Mouse (Mus musculus) effector memory CD4-positive, alpha-beta T cell, adult 5 months (primary cell): Measurements from ENCODE around the gene Olfr23. TPM values are rescaled to one million over a fixed set of nuclear protein-coding genes. Genes with fewer than 3 reads are reported as not detected.

Source experiments
- polyA plus RNA-seq: library from polyadenylated mRNA; unstranded; fragments of 100-300 nt; shearing (Covaris generic); gene quantifications from one replicate; pipeline ENCODE4 v1.2.1, GENCODE M21; 2017

Gene Olfr23
- polyA plus RNA-seq: not detected

GRCm38 (mm10) chr11:73936377-73936776 lies at the start of gene Olfr23:
Olfr23 (plus strand) TSS chr11:73936677.

DNA sequence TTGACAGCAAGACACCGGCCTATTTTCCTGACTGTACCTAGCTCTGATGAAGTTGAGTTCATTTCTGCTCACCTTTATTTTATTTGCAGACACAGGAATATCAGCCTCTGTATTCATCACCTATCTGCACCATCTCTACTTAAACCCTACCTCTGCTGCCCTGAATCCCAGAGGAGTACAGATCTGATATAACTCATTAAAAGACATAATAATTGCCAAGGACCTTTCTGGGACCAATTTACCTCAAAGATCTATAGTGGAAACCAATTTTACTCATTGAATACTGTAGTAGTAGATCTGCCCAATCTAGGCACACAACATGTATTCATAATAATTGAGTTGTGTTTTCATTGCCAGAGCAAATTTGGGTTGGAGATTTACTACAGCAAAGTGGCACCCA lies 45.8 kb upstream of the Olfr23 start, which contains the start of gene Olfr394:
TSS of gene Olfr394 (minus strand) at position 101 of the 400 bp plus-strand sequence.

DNA sequence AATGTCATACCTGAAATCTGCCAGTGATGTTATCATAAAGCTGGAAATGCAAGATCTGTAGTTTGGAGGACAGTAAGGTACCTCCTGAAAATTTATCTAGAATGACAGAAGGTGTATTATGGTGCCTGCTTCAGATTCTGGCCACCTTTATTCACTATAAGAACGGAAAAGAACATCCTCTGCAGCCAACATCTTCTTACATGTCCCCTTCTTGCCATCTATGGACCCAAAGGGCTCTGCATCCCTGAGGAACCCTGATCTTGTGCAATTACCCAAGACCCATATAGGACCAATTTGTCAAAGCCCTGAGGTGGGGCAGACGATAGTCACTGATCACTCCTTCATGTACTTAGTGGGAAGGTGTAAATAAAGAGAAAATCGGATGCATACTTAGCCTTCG lies 27.3 kb upstream of the Olfr23 start, which contains the start of gene Olfr395:
TSS of gene Olfr395 (minus strand) at position 101 of the 400 bp plus-strand sequence.

GRCm38 (mm10) chr11:73960517-73960916 lies 24.0 kb downstream of the Olfr23 start, which contains the start of gene Olfr397:
Olfr397 (plus strand) TSS chr11:73960817.

GRCm38 (mm10) chr11:73990307-73990706 lies 53.8 kb downstream of the Olfr23 start, which contains the start of gene Olfr398:
Olfr398 (minus strand) TSS chr11:73990407.

Other genes starting within 250 kb of the Olfr23 start
- not detected for gene Zfp735, start 247.9 kb upstream of the Olfr23 start, polyA plus RNA-seq
- gene Olfr389, start 156.0 kb upstream of the Olfr23 start, polyA plus RNA-seq: not detected
- gene Olfr390, start 153.7 kb upstream of the Olfr23 start, polyA plus RNA-seq: not detected
- gene Olfr391-ps, start 133.6 kb upstream of the Olfr23 start, polyA plus RNA-seq: not detected
- not detected for gene Olfr392, start 119.6 kb upstream of the Olfr23 start, polyA plus RNA-seq
- gene Olfr393, start 85.2 kb upstream of the Olfr23 start, polyA plus RNA-seq: not detected
- gene Olfr394, start 45.9 kb upstream of the Olfr23 start, polyA plus RNA-seq: not detected
- gene Olfr395, start 27.4 kb upstream of the Olfr23 start, polyA plus RNA-seq: not detected
- not detected for gene Olfr397, start 24.1 kb downstream of the Olfr23 start, polyA plus RNA-seq
- not detected for gene Olfr398, start 53.7 kb downstream of the Olfr23 start, polyA plus RNA-seq
- gene Olfr139, start 119.9 kb downstream of the Olfr23 start, polyA plus RNA-seq: not detected
- gene Olfr399, start 119.9 kb downstream of the Olfr23 start, polyA plus RNA-seq: not detected
- not detected for gene Zfp616, start 133.3 kb downstream of the Olfr23 start, polyA plus RNA-seq
- not detected for gene Olfr401, start 177.0 kb downstream of the Olfr23 start, polyA plus RNA-seq
- gene Olfr402, start 216.9 kb downstream of the Olfr23 start, polyA plus RNA-seq: not detected
- gene Olfr403, start 249.6 kb downstream of the Olfr23 start, polyA plus RNA-seq: not detected